Mouse (Mus musculus): ENCODE data around the gene Nol6. TPM values are rescaled to one million over a fixed set of nuclear protein-coding genes. Genes with fewer than 3 reads are reported as not detected.

Nol6 gene
- total RNA-seq, 1 experiment = 67.5 TPM

- TF ChIP-seq MAFK (IDR thresholded peaks at IDR 0.05; ENCODE audit: insufficient read depth, low read depth, low read length) = peak; percentile 72; the same call in 1 of the 2 replicates
- no peak for TF ChIP-seq HCFC1 (IDR thresholded peaks at IDR 0.05; ENCODE audit: borderline replicate concordance, insufficient read depth, low read length)
- TF ChIP-seq CHD2 (IDR thresholded peaks at IDR 0.05; ENCODE audit: low read depth, low read length) = no peak
- TF ChIP-seq ZNF384 (IDR thresholded peaks at IDR 0.05; ENCODE audit: low read depth, low read length) = no peak
- no peak for TF ChIP-seq ZC3H11A (IDR thresholded peaks at IDR 0.05; ENCODE audit: borderline replicate concordance, low read depth, low read length)
- Histone ChIP-seq H3K9me3 (ENCODE audit: control insufficient read depth, insufficient read depth, low read depth, low read length) (no peaks in the 10 kb centered on the region), H3K27ac (ENCODE audit: insufficient read depth, low read depth, low read length, poor library complexity, severe bottlenecking) (no peak overlapping the region), H3K4me1 (ENCODE audit: control insufficient read depth in 2 of 2, insufficient read depth in 2 of 2, low read length in 2 of 2, poor library complexity in 1 of 2) (peaks cover 2 to 9% of the 10 kb centered on the region in 2 experiments; a peak in 3 of 4 replicates), H3K4me3 (ENCODE audit: insufficient read depth in 1 of 2, low read depth in 1 of 2, low read length in 2 of 2, poor library complexity in 1 of 2, severe bottlenecking in 1 of 2) (no peak overlapping the region), H3K36me3 (ENCODE audit: control insufficient read depth, insufficient read depth, low read length, poor library complexity, severe bottlenecking) (no peaks in the 10 kb centered on the region), H3K9ac (ENCODE audit: insufficient read depth, low read depth, low read length, poor library complexity, severe bottlenecking) (no peak overlapping the region)
- in situ Hi-C loops (cut with MboI; ENCODE audit: low sequenced_read_pairs in 2 of 2, unreplicated experiment in 2 of 2) = no loop called here
- no peak for DNase-seq (ENCODE audit: low read depth, low spot score)
These were observed 52.5 kb downstream of the Nol6 start for GRCm38 (mm10) chr4:41071500-41072429.

GRCm38 (mm10) chr4:41065196-41065595 lies 59.1 kb downstream of the Nol6 start:
- H3K9ac ChIP-seq (ENCODE audit: insufficient read depth, low read depth, low read length, poor library complexity, severe bottlenecking) = no peak overlapping the region
- no peaks in the 10 kb centered on the region for H3K9me3 ChIP-seq (ENCODE audit: control insufficient read depth, insufficient read depth, low read depth, low read length)
- H3K4me3 ChIP-seq (ENCODE audit: insufficient read depth in 1 of 2, low read depth in 1 of 2, low read length in 2 of 2, poor library complexity in 1 of 2, severe bottlenecking in 1 of 2) = no peak overlapping the region
- no peaks in the 10 kb centered on the region for H3K36me3 ChIP-seq (ENCODE audit: control insufficient read depth, insufficient read depth, low read length, poor library complexity, severe bottlenecking)
- TF ChIP-seq ZC3H11A (IDR thresholded peaks at IDR 0.05; ENCODE audit: borderline replicate concordance, low read depth, low read length) (no peak), HCFC1 (IDR thresholded peaks at IDR 0.05; ENCODE audit: borderline replicate concordance, insufficient read depth, low read length) (no peak), MAFK (IDR thresholded peaks at IDR 0.05; ENCODE audit: insufficient read depth, low read depth, low read length) (no peak), CHD2 (IDR thresholded peaks at IDR 0.05; ENCODE audit: low read depth, low read length) (no peak), ZNF384 (IDR thresholded peaks at IDR 0.05; ENCODE audit: low read depth, low read length) (no peak)
- H3K27ac ChIP-seq (ENCODE audit: insufficient read depth, low read depth, low read length, poor library complexity, severe bottlenecking) = no peak overlapping the region
- DNase-seq (ENCODE audit: low read depth, low spot score) = no peak
- H3K4me1 ChIP-seq (ENCODE audit: control insufficient read depth in 2 of 2, insufficient read depth in 2 of 2, low read length in 2 of 2, poor library complexity in 1 of 2) = peaks cover 2 to 7% of the 10 kb centered on the region in 2 experiments; a peak in 1 of 4 replicates
- in situ Hi-C loops (cut with MboI; ENCODE audit: low sequenced_read_pairs in 2 of 2, unreplicated experiment in 2 of 2) = no loop called here

Other genes starting within 250 kb of the Nol6 start
- not detected in 2 replicates for gene Spink4, start 204.4 kb downstream of the Nol6 start, total RNA-seq (2012; rRNA removed)
- gene Bag1, start 176.2 kb downstream of the Nol6 start, total RNA-seq (2012; rRNA removed) = 77.9 and 99.5 TPM in 2 replicates
- gene Chmp5, start 176.0 kb downstream of the Nol6 start, total RNA-seq (2012; rRNA removed) = 41.5 and 67.5 TPM in 2 replicates
- gene Nfx1, start 153.5 kb downstream of the Nol6 start, total RNA-seq (2012; rRNA removed) = 71.7 and 82.7 TPM in 2 replicates
- 0.11 TPM in 1 of 2 replicates, not detected in the other for gene Aqp7, start 76.3 kb downstream of the Nol6 start, total RNA-seq (2012; rRNA removed)
- gene Aqp3, start 26.3 kb downstream of the Nol6 start, total RNA-seq (2012; rRNA removed) = 62.9 and 87.0 TPM in 2 replicates
- 47.4 and 52.3 TPM in 2 replicates for gene Ube2r2, start 11.3 kb upstream of the Nol6 start, total RNA-seq (2012; rRNA removed)
- gene Ubap2, start 150.7 kb upstream of the Nol6 start, total RNA-seq (2012; rRNA removed) = 41.2 and 42.7 TPM in 2 replicates
- 20.4 and 27.7 TPM in 2 replicates for gene Dcaf12, start 190.4 kb upstream of the Nol6 start, total RNA-seq (2012; rRNA removed)
- 24.3 and 27.5 TPM in 2 replicates for gene Ubap1, start 224.5 kb upstream of the Nol6 start, total RNA-seq (2012; rRNA removed)

Measured in ES-E14 (cell line).